Mouse (Mus musculus) midbrain, embryonic 10.5 days (tissue): ENCODE measurements at regions not wholly inside any gene's neighbourhood (a gene's known extent, or its start where the extent isn't known, plus 50 kb on each side); places are given as distances from the start of the nearest gene placed in this dataset.
A peak's percentile ranks its signal among the peaks of the same experiment; 100 is the strongest.

ENCODE experiments used
- DNase-seq: peaks from one replicate; pipeline ENCODE4 v3.0.0-alpha.2; 2017; ENCODE audit warnings: low spot score
- H3K27ac ChIP-seq: fragments of 300-500 bp; sonication (generic); replicated peaks from 2 replicates; pipeline ENCODE4 v1.5.1; 2016; ENCODE audit warnings: mild to moderate bottlenecking
- H3K27me3 ChIP-seq: fragments of 300-500 bp; sonication (generic); 2 replicates; pipeline ENCODE4 v1.6.1; 2016; ENCODE audit warnings: low read depth, mild to moderate bottlenecking; ENCODE audit not compliant: poor library complexity, severe bottlenecking
- H3K36me3 ChIP-seq: fragments of 300-500 bp; sonication (generic); 2 replicates; pipeline ENCODE4 v1.6.1; 2016; ENCODE audit warnings: mild to moderate bottlenecking, moderate library complexity
- H3K4me1 ChIP-seq: fragments of 300-500 bp; sonication (generic); 2 replicates; pipeline ENCODE4 v1.6.1; 2016
- H3K4me3 ChIP-seq: fragments of 300-500 bp; sonication (generic); 2 replicates; pipeline ENCODE4 v1.5.1; 2016; ENCODE audit warnings: mild to moderate bottlenecking, moderate library complexity
- H3K9me3 ChIP-seq: fragments of 300-500 bp; sonication (generic); replicated peaks from 2 replicates; pipeline ENCODE4 v1.6.1; 2016; ENCODE audit warnings: mild to moderate bottlenecking
- WGBS: fragments of 180-500 bp; shearing (Covaris S2); methylation state at CpG from one replicate; pipeline ENCODE4 v1.1.7; 2016; 5-methylcytosine and 5-hydroxymethylcytosine counted together

DNA sequence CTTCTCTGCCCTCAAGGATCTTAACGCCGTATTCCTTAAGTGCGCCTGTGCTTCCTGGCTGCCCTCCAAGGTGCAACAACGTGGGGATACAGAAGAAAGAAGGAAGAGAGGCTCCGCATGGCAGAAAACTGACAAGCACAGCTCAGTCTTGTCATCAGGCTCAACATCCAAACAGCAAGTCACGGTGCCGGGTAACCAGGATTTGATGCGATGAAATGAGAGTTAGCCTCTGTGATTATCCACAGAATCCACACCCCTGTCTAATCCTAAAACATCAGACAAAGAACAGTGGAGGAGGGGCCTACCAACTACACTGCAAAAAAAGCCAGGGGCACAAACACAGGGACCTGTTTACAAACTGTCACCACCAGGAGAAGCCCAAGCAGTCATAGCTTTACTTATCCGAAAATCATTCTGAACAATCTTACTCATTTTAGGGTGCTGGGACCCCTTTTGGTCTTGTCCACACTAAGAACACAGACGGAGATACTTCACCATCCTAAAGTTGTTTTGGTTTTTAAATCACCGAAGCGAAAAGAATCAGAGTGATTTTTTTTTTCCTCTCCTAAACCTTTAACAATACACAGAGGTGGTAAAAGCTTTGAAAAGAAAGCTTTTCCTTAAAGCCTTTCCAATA, 394.8 kb upstream of the Gm6657 start:
- Histone ChIP-seq H3K9me3 (peaks cover 4% of the 10 kb centered on the region; the same call in 1 of the 2 replicates), H3K4me1 (peaks cover 18% of the 10 kb centered on the region), H3K27ac (peak overlapping the region; percentile 64; the same call in 1 of the 2 replicates), H3K36me3 (no peaks in the 10 kb centered on the region), H3K4me3 (no peak overlapping the region), H3K27me3 (no peaks in the 10 kb centered on the region)
- 54% methylated on average over 12 of the region's 12 CpGs for WGBS
- no peak for DNase-seq

DNA sequence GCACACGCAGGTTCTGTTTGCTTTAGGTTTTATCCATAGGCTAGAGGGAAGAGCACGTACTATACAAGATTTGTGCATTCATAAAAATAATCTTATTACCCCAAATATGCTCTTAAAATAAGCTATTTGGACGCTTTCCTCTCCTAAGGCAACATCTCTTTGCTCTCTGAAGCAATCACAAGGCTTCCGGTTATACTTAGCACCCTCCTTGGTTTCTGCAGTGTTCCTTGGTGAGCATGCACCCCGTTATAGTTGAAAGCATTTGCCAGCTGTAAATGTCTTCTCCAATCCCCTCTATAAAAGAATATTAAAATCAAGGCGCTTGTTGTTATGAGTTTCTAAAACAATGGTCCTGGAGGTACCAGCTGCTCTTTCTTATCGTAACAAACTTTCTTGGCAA, 386.4 kb upstream of the Gm6657 start:
- Histone ChIP-seq H3K9me3 (no peaks in the 10 kb centered on the region), H3K4me3 (no peak overlapping the region), H3K4me1 (no peaks in the 10 kb centered on the region), H3K27me3 (no peaks in the 10 kb centered on the region), H3K27ac (no peak overlapping the region), H3K36me3 (no peaks in the 10 kb centered on the region)
- WGBS = 90% methylated on average over 7 of the region's 7 CpGs
- DNase-seq = no peak

DNA sequence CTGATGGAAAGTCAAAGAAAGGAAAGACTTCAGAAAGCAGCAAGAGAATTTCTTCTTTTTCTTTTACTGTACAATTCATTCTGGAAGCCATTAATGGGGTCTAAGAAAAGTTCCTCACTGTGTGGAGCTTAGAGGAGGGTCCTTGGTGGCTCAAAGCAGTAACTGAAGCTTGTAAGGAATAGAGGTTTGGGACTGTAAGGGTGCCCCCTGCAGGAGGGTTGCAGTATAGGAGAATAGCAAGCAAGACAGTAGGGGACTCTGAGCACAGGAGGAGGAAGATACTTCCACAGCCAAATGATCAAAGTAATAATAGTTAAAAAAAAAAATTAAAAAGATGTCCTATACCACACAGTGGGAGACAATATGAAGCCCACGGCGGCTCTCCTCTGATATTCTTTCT, 382.8 kb upstream of the Gm6657 start:
- DNase-seq = peak; percentile 38
- no peaks in the 10 kb centered on the region for H3K4me1 ChIP-seq
- no peak overlapping the region for H3K27ac ChIP-seq
- no peaks in the 10 kb centered on the region for H3K36me3 ChIP-seq
- no peaks in the 10 kb centered on the region for H3K27me3 ChIP-seq
- 42% methylated on average over 2 of the region's 2 CpGs for WGBS
- no peaks in the 10 kb centered on the region for H3K9me3 ChIP-seq
- H3K4me3 ChIP-seq = no peak overlapping the region

DNA sequence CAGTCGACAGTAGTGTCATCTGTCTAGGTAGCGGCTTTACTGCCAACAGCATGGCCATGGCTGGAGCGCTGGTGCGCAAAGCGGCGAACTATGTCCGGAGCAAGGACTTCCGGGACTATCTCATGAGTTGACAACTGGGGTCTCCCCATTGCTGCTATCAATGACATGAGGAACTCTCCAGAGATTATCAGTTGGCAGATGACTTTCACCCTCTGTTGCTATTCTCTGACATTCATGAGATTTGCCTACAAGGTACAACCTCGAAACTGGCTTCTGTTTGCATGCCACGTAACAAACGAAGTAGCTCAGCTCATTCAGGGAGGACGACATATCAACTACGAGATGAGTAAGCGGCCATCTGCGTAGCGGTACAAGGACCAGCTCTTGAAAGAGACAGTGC, 374.6 kb upstream of the Gm6657 start:
- H3K27ac ChIP-seq = no peak overlapping the region
- 96% methylated on average over 16 of the region's 16 CpGs for WGBS
- no peaks in the 10 kb centered on the region for H3K4me1 ChIP-seq
- DNase-seq = no peak
- H3K9me3 ChIP-seq = no peaks in the 10 kb centered on the region
- H3K36me3 ChIP-seq = no peaks in the 10 kb centered on the region
- H3K4me3 ChIP-seq = no peak overlapping the region
- H3K27me3 ChIP-seq = no peaks in the 10 kb centered on the region

DNA sequence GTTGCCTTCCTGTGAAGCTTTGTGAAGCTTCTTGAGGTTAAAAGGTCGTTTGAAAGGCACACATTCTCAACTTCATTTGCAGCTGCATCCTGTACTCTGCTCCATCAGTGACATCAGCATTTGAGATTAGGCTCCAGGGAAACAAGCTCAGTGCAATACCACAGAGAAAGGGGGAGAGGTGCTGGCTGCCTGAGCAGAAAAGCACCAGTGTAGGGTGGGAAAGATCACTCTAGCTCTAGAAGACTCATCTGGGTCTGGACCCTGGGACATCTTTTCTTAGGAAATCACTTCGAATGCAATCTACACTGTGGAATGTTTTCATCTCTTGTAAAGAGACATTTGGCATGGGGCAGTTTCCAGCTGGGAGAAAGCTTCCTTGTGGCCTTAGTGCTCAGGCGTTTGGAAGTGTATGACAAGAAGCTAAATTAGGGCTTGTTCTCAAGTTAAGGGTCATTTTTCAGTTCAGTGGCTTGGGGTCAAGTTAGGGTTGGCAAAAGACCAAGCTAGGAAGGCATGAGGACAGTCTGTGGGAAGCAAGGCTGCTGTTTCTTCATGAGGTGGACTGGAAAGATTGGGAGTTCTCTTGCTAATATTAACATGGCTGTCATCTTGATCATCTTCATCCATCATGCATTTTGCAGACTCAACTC, 370.5 kb upstream of the Gm6657 start:
- no peaks in the 10 kb centered on the region for H3K27me3 ChIP-seq
- H3K27ac ChIP-seq = no peak overlapping the region
- H3K36me3 ChIP-seq = no peaks in the 10 kb centered on the region
- H3K4me1 ChIP-seq = no peaks in the 10 kb centered on the region
- WGBS = 54% methylated on average over 3 of the region's 3 CpGs
- H3K9me3 ChIP-seq = no peaks in the 10 kb centered on the region
- no peak overlapping the region for H3K4me3 ChIP-seq
- no peak for DNase-seq

DNA sequence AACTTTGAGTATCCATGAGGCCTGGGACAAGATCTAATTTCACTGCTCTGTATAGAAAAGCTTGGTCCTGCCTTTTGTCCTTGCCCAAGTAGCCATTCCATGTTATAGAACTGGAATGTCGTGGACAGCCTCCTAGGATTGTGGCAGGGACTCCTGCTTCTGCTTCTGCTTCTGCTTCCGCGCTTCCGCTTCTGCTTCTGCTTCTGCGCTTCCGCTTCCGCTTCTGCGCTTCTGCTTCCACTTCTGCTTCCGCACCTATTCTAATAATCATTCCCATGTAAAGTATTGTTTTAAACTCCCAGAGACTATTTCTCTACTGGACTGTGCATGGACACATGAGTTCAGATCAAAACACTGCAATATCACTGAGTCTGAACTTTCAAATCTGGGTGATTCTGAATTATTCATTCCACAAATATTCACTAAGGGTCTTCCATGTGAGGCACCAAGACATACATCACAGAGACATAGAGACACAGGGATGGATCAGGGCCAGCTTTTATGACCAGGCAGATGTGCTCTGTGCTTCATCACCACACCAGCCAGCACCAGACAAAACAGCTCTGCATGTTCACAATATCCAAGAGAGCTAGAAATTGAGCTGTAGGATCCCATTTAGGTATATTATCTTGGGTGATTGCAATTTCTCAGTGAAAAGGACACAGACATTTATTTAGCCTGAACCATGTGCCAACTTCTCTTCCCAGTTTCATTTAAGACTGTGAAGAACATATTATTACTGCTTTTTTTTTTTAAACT, 360.5 kb upstream of the Gm6657 start:
- no peak for DNase-seq
- no peaks in the 10 kb centered on the region for H3K9me3 ChIP-seq
- WGBS = 92% methylated on average over 9 of the region's 9 CpGs
- no peak overlapping the region for H3K27ac ChIP-seq
- H3K36me3 ChIP-seq = no peaks in the 10 kb centered on the region
- no peak overlapping the region for H3K4me3 ChIP-seq
- H3K4me1 ChIP-seq = no peaks in the 10 kb centered on the region
- H3K27me3 ChIP-seq = no peaks in the 10 kb centered on the region

DNA sequence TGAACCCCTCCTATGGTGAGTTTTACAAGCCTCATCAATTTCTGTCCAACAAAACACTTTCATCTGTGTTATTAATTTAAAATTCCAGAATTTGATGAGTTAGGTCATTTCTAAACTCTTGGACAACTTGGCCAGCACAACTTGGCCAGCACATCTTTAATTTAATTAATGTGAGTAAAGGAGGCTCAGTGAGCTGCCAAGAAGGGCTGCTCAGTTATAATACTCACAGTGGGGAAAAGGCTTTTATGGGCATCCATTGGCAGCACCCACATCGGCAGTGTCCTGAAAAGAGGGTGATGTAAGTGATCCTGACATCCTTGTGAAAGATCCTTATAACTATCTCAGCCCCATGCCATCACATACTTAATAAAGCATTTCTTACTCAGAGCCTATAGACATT, 359.2 kb upstream of the Gm6657 start:
- H3K36me3 ChIP-seq = no peaks in the 10 kb centered on the region
- no peak overlapping the region for H3K4me3 ChIP-seq
- 88% methylated on average over 1 of the region's 1 CpGs for WGBS
- no peak for DNase-seq
- no peaks in the 10 kb centered on the region for H3K4me1 ChIP-seq
- H3K27ac ChIP-seq = no peak overlapping the region
- no peaks in the 10 kb centered on the region for H3K9me3 ChIP-seq
- H3K27me3 ChIP-seq = no peaks in the 10 kb centered on the region

DNA sequence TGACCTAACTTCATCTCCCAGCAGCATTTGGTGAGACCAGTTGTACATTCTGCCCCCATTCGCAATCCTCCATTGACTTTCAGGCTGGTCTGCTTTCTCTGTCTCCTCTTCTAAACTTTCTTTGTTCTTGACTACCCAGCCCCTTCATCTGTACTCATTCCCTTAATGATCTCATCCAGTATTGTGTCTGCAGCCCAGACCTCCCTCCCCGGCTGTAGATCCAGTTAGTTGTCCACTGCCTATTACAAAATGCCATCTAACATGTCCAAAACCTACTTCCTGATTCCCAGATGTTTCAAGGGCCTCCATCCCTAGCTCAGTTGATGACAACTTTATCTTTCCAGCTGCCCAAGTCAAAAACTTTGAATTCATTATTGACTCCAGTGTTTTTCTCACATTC, 357.8 kb upstream of the Gm6657 start:
- DNase-seq = no peak
- H3K36me3 ChIP-seq = no peaks in the 10 kb centered on the region
- H3K4me3 ChIP-seq = no peak overlapping the region
- no peaks in the 10 kb centered on the region for H3K4me1 ChIP-seq
- 64% methylated on average over 2 of the region's 2 CpGs for WGBS
- no peaks in the 10 kb centered on the region for H3K27me3 ChIP-seq
- H3K27ac ChIP-seq = no peak overlapping the region
- no peaks in the 10 kb centered on the region for H3K9me3 ChIP-seq

DNA sequence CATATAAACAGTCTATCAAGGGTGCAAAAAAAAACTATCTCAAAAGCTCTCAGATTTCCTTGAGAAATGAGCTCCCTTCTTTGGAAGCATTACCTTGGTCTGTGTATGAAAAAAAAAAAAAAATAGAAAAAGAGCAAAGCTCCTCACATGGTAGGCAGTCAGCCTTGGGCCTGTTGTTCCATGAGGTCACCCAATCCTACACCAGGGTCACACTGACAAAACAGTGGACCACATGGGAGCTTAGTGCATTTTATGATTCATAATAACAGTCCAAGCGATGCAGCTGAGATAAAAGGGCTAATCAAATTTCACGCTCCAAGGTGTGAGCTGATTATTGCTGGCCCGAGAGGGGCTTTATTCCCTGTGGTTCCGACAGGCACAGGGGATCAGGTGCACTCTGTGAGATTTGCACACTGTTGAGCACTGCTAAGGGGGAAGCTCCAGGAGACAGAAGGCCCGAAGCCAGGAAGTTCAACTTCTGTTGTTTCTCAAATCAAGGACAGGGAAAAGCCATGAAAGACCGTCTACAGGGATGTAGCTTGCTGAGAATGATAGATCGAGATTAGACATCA, 352.1 kb upstream of the Gm6657 start:
- Histone ChIP-seq H3K27me3 (no peaks in the 10 kb centered on the region), H3K9me3 (no peaks in the 10 kb centered on the region), H3K36me3 (no peaks in the 10 kb centered on the region), H3K27ac (no peak overlapping the region), H3K4me3 (no peak overlapping the region), H3K4me1 (peaks cover 7% of the 10 kb centered on the region)
- peak; percentile 39 for DNase-seq
- WGBS = 54% methylated on average over 7 of the region's 7 CpGs

DNA sequence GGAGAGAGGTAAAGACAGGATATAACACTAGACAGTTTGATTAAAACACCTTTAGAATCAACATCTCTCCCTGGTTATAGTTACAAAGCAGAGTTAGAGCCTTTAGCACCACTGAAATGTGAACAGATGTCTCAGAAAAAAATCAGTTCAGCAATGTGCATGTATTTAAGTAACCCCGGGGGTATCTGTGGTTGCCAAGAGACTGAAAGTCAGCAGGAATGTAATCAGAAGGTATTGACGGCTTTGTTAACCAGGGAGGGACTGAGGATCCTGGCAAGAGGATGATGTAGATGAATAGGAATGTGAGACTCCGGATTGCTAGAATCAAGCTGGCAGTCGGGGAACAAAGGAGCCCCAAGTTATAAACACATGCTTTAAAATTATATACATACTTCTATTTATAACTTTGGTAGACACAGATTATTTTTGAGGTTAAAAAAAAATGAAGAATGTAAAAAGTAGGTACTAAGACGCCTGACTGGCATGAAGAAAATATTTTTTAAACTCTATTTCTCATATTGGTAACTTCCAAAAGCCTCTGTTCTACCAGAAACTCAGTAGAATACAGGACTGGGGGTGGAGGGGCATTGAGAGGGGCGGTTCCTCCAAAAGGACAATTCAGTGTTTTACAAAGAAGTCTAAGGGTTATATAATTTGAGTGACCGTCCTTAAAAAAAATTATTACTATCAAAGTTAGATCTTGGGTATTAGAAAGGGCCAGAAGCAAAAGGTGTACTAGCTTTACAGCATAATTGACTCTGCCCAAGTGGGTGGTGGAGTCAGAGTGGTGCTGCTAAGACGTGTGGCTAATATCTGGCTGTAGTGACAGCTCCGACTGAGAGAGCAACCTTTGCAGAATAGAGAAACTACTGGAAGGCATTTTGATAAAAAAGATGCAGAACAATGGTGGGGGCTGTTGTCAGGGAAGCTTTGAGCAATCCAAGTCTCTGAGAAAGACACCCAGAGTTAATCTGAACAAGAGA, 341.2 kb upstream of the Gm6657 start:
- 24% methylated on average over 9 of the region's 9 CpGs for WGBS
- peak overlapping the region; percentile 81 for H3K27ac ChIP-seq
- H3K36me3 ChIP-seq = no peaks in the 10 kb centered on the region
- H3K27me3 ChIP-seq = no peaks in the 10 kb centered on the region
- H3K4me3 ChIP-seq = no peak overlapping the region
- H3K4me1 ChIP-seq = peaks cover 40% of the 10 kb centered on the region
- no peaks in the 10 kb centered on the region for H3K9me3 ChIP-seq
- peak; percentile 53 for DNase-seq

DNA sequence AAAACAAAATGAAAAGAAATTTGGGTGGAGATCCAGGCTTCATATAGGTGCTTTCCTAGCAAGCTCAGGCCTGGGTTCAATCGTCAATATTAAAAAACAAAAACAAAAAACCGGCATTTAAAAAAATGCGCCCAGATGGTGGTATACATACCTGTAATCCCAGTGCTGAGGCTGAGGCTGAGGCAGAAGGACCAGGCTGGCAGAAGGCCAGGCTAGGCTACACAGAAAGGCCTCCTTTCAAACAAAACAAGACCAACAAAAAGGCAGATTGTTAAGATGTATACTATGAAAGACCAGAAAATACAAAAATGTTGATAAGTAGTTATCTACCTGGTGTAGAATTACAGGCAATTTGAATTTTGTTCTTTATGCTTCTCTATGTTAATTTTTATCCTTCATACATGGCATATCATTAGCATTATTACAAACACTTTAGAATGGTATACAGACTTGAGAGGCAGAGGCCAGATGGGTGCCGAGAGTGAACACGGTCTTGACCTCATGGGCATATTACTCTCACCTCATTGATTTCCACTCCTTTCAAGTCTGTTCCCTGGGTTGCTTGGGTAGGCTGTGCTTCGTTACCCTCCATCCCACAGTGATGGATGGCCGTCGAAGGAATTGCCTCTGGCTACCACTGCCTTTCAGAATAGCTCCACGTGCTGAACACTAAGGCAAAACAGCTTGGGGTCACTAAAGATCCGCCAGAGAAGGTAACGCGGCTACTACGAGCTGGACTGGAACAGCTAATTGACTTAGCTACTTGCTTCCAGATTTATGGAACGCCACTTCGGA, 339.6 kb upstream of the Gm6657 start:
- Histone ChIP-seq H3K4me3 (no peak overlapping the region), H3K36me3 (no peaks in the 10 kb centered on the region), H3K27me3 (no peaks in the 10 kb centered on the region), H3K9me3 (no peaks in the 10 kb centered on the region), H3K27ac (peak overlapping the region; percentile 81; the same call in 1 of the 2 replicates), H3K4me1 (peaks cover 40% of the 10 kb centered on the region)
- DNase-seq = peak; percentile 22
- WGBS = 65% methylated on average over 15 of the region's 15 CpGs
